Mouse (Mus musculus) kidney, adult 8-10 months (tissue): Measurements from ENCODE around the gene Get4.

Experiments
- DNase-seq, 2 experiments: peaks; one replicate each; pipeline ENCODE4 v3.0.0; 2022

Get4 gene

GRCm38 (mm10) chr5:139285383-139286067 lies 33.4 kb downstream of the Get4 start:
- DNase-seq, result no peak

GRCm38 (mm10) chr5:139286142-139286941 lies 34.2 kb downstream of the Get4 start:
- no peak for DNase-seq

- DNase-seq, result no peak
Measured at GRCm38 (mm10) chr5:139287099-139287498, 35.0 kb downstream of the Get4 start.

GRCm38 (mm10) chr5:139287787-139288186 lies 35.7 kb downstream of the Get4 start:
- no peak for DNase-seq

- DNase-seq, result no peak
Measured at GRCm38 (mm10) chr5:139288591-139288990, 36.5 kb downstream of the Get4 start.

GRCm38 (mm10) chr5:139290467-139291259 lies 38.5 kb downstream of the Get4 start:
- DNase-seq, result no peak

- DNase-seq, result peak; percentile 51 to 73
Measured at GRCm38 (mm10) chr5:139291811-139292560, 39.9 kb downstream of the Get4 start.

- no peak for DNase-seq
Measured at GRCm38 (mm10) chr5:139294089-139294488, 42.0 kb downstream of the Get4 start.

GRCm38 (mm10) chr5:139297092-139297491 lies 45.0 kb downstream of the Get4 start:
- no peak for DNase-seq

GRCm38 (mm10) chr5:139297745-139298144 lies 45.6 kb downstream of the Get4 start:
- DNase-seq, result no peak

- DNase-seq, result no peak
Measured at GRCm38 (mm10) chr5:139302101-139302500, 50.0 kb downstream of the Get4 start.

- DNase-seq, result no peak
Measured at GRCm38 (mm10) chr5:139303646-139304061, 51.5 kb downstream of the Get4 start.

GRCm38 (mm10) chr5:139309946-139310345 lies 57.8 kb downstream of the Get4 start:
- DNase-seq, result no peak

GRCm38 (mm10) chr5:139310477-139310876 lies 58.4 kb downstream of the Get4 start:
- DNase-seq, result no peak

- DNase-seq, result no peak
Measured at GRCm38 (mm10) chr5:139311822-139312221, 59.7 kb downstream of the Get4 start.

- peak; percentile 34 to 40 for DNase-seq
Measured at GRCm38 (mm10) chr5:139313536-139313935, 61.4 kb downstream of the Get4 start.

- peak; percentile 71 to 73 for DNase-seq
Measured at GRCm38 (mm10) chr5:139314941-139315642, 63.0 kb downstream of the Get4 start.

GRCm38 (mm10) chr5:139316982-139317675 lies 65.0 kb downstream of the Get4 start:
- DNase-seq, result peak; percentile 95 to 98

GRCm38 (mm10) chr5:139317751-139318504 lies 65.8 kb downstream of the Get4 start:
- DNase-seq, result peak in 1 of 2 experiments; percentile 35
